Mouse (Mus musculus) liver, embryonic 14.5 days (tissue): ENCODE data around the gene Cilp.

Experiments
- CTCF ChIP-seq: IDR thresholded peaks from 2 replicates; pipeline ENCODE4 v1.5.1; 2016; ENCODE audit warnings: antibody characterized with exemption, low read depth, control low read depth
- EP300 ChIP-seq: IDR thresholded peaks from 2 replicates; pipeline ENCODE4 v1.6.1; 2016; ENCODE audit warnings: antibody characterized with exemption, low read depth

GRCm38 (mm10) chr9:65248377-65248690, 16.6 kb upstream of the Cilp start:
- TF ChIP-seq CTCF (no peak), EP300 (no peak)
